Comparison of ENCODE assay signal across 9 mouse cellular contexts in the genomic region with DNA sequence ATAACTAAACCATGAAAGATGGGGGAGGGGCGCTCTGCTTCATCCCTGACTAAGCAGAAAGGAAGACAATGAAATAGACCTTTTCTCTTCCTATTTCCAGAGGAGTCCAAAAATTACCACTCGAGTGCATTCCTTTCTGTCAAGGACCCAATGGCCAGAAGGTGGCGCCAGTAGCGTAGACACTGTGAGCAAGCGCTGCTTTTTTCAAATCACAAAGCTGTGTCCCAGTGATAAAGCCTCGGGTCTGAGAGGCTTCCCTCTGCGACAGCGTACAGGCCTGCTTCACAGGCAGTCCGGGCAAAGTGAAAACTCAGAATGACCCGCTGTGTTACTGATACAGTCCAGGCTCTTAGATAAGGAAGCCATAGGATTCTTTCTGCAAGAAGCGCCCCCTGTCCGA. TPM values are rescaled to one million over a fixed set of nuclear protein-coding genes. Genes with fewer than 3 reads are reported as not detected.
A peak's percentile ranks its signal among the peaks of the same experiment; 100 is the strongest.
DNase-seq lines count a peak whose midpoint lies in the region; ATAC-seq and TF ChIP-seq lines count a peak whose summit lies in the region.
"Had no signal": no experiment of that assay in that cellular context is flagged by ENCODE, and none has a peak within 500 bp of the region (broad histone marks: within the 10 kb centered on the region; RNA-seq: fewer than 3 reads in every experiment).

No protein-coding gene starts in this region.

- TF ChIP-seq CTCF in C2C12 (IDR thresholded peaks at IDR 0.05; ENCODE audit: control insufficient read depth, insufficient read depth, insufficient read length) = peak; percentile 36
- peak; percentile 82 for TF ChIP-seq CTCF in bone marrow macrophage, adult 2 months (IDR thresholded peaks at IDR 0.05; ENCODE audit: low read depth, low read length)
- peak; percentile 70; the same call in 1 of the 2 replicates for TF ChIP-seq CTCF in embryonic fibroblast, embryonic 13.5 days (IDR thresholded peaks at IDR 0.05; ENCODE audit: borderline replicate concordance, insufficient read depth, low read length)
- peak; percentile 92 for TF ChIP-seq CTCF in stomach, postnatal 0 days (IDR thresholded peaks at IDR 0.05; ENCODE audit: low read depth)

- ATAC-seq in heart, embryonic 13.5 days (ENCODE audit: extremely low read depth, insufficient number of reproducible peaks, low FRiP score, low TSS enrichment) = no peak
- ATAC-seq in liver, embryonic 12.5 days = 0 out of 2 replicates have a peak, but pooled peaks have one; percentile 44
- 0 out of 2 replicates have a peak, but pooled peaks have one; percentile 9 for ATAC-seq in neural tube, embryonic 12.5 days (ENCODE audit: low FRiP score, low read depth)
- ATAC-seq in stomach, postnatal 0 days (ENCODE audit: low FRiP score, low TSS enrichment) = peak; percentile 39; the same call in 1 of the 2 replicates

- no peak overlapping the region for H3K4me3 ChIP-seq in C2C12 (ENCODE audit: insufficient read depth, poor library complexity, severe bottlenecking)
- no peak overlapping the region for H3K4me3 ChIP-seq in bone marrow macrophage, adult 2 months (ENCODE audit: insufficient read depth, low read length)
- H3K4me3 ChIP-seq in embryonic fibroblast, embryonic 13.5 days (ENCODE audit: insufficient read depth, low read length) = no peak overlapping the region
- H3K4me3 ChIP-seq in heart, embryonic 13.5 days = peak overlapping the region; percentile 20
- H3K4me3 ChIP-seq in liver, embryonic 12.5 days = no peak overlapping the region
- 0 out of 2 replicates have a peak overlapping the region, but pooled peaks have one; percentile 11 for H3K4me3 ChIP-seq in neural tube, embryonic 12.5 days
- H3K4me3 ChIP-seq in stomach, postnatal 0 days (ENCODE audit: low read depth, low read length) = no peak overlapping the region
- H3K4me3 ChIP-seq: erythroblast, embryonic 14.5 days had no signal

- no peaks in the 10 kb centered on the region for H3K9me3 ChIP-seq in heart, embryonic 13.5 days
- H3K9me3 ChIP-seq in liver, embryonic 12.5 days (replicated peaks) = no peaks in the 10 kb centered on the region
- H3K9me3 ChIP-seq in neural tube, embryonic 12.5 days = no peaks in the 10 kb centered on the region
- no peaks in the 10 kb centered on the region for H3K9me3 ChIP-seq in stomach, postnatal 0 days (ENCODE audit: control insufficient read depth, low read length)

- peak overlapping the region; percentile 56 for H3K9ac ChIP-seq in heart, embryonic 13.5 days
- H3K9ac ChIP-seq in liver, embryonic 12.5 days = no peak overlapping the region
- peak overlapping the region; percentile 33; the same call in 1 of the 2 replicates for H3K9ac ChIP-seq in neural tube, embryonic 12.5 days
- no peak overlapping the region for H3K9ac ChIP-seq in stomach, postnatal 0 days (ENCODE audit: low read length)

- H3K36me3 ChIP-seq in C2C12 (ENCODE audit: control insufficient read depth, insufficient read depth) = no peaks in the 10 kb centered on the region
- H3K36me3 ChIP-seq in heart, embryonic 13.5 days = no peaks in the 10 kb centered on the region
- H3K36me3 ChIP-seq in liver, embryonic 12.5 days = no peaks in the 10 kb centered on the region
- H3K36me3 ChIP-seq in neural tube, embryonic 12.5 days = no peaks in the 10 kb centered on the region
- no peaks in the 10 kb centered on the region for H3K36me3 ChIP-seq in stomach, postnatal 0 days (ENCODE audit: control insufficient read depth, insufficient read depth, low read length)

- peak; percentile 93 for DNase-seq in kidney, postnatal 10 days
- DNase-seq in stomach, postnatal 0 days (ENCODE audit: low spot score) = peak; percentile 80

- H3K27me3 ChIP-seq in C2C12 (ENCODE audit: control insufficient read depth, insufficient read depth, insufficient read length) = peaks cover 13% of the 10 kb centered on the region
- H3K27me3 ChIP-seq in heart, embryonic 13.5 days (replicated peaks) = no peaks in the 10 kb centered on the region
- H3K27me3 ChIP-seq in liver, embryonic 12.5 days (replicated peaks) = no peaks in the 10 kb centered on the region; the same call in 1 of the 2 replicates
- H3K27me3 ChIP-seq in neural tube, embryonic 12.5 days (replicated peaks) = no peaks in the 10 kb centered on the region
- H3K27me3 ChIP-seq in stomach, postnatal 0 days (ENCODE audit: control insufficient read depth, insufficient read depth, low read length) = no peaks in the 10 kb centered on the region

- WGBS in heart, embryonic 13.5 days = under 1% methylated on average over 12 of the region's 12 CpGs
- WGBS in liver, embryonic 12.5 days (ENCODE audit: insufficient replicate concordance) = 3% methylated on average over 12 of the region's 12 CpGs
- 5% methylated on average over 12 of the region's 12 CpGs for WGBS in neural tube, embryonic 12.5 days
- WGBS in stomach, postnatal 0 days = 7% methylated on average over 12 of the region's 12 CpGs

- no peak for TF ChIP-seq EP300 in stomach, postnatal 0 days (optimal IDR thresholded peaks at IDR 0.05)

- H3K4me2 ChIP-seq in heart, embryonic 13.5 days = peak overlapping the region; percentile 56
- peak overlapping the region; percentile 39 for H3K4me2 ChIP-seq in liver, embryonic 12.5 days
- peak overlapping the region; percentile 57 for H3K4me2 ChIP-seq in neural tube, embryonic 12.5 days (replicated peaks)
- H3K4me2 ChIP-seq in stomach, postnatal 0 days (replicated peaks; ENCODE audit: low read depth) = peak overlapping the region; percentile 27

- no peak overlapping the region for H3K27ac ChIP-seq in bone marrow macrophage, adult 2 months (ENCODE audit: insufficient read depth, low read depth, low read length)
- H3K27ac ChIP-seq in embryonic fibroblast, embryonic 13.5 days (ENCODE audit: insufficient read depth, low read length) = no peak overlapping the region
- no peak overlapping the region for H3K27ac ChIP-seq in heart, embryonic 13.5 days (replicated peaks)
- no peak overlapping the region for H3K27ac ChIP-seq in liver, embryonic 12.5 days
- no peak overlapping the region for H3K27ac ChIP-seq in neural tube, embryonic 12.5 days
- no peak overlapping the region for H3K27ac ChIP-seq in stomach, postnatal 0 days (replicated peaks)

- no peaks in the 10 kb centered on the region for H3K79me3 ChIP-seq in C2C12 (ENCODE audit: low read depth)

- no peak for TF ChIP-seq POLR2A in bone marrow macrophage, adult 2 months (IDR thresholded peaks at IDR 0.05; ENCODE audit: borderline replicate concordance, low read depth, low read length)
- no peak for TF ChIP-seq POLR2A in embryonic fibroblast, embryonic 13.5 days (IDR thresholded peaks at IDR 0.05; ENCODE audit: low read depth, low read length)

- no peaks in the 10 kb centered on the region for H3K79me2 ChIP-seq in C2C12 (ENCODE audit: control insufficient read depth, insufficient read depth)

- H3K4me1 ChIP-seq in bone marrow macrophage, adult 2 months (ENCODE audit: control insufficient read depth, insufficient read depth, low read length) = peaks cover 3% of the 10 kb centered on the region; the same call in 1 of the 2 replicates
- no peaks in the 10 kb centered on the region for H3K4me1 ChIP-seq in embryonic fibroblast, embryonic 13.5 days (ENCODE audit: control insufficient read depth, insufficient read depth, low read length)
- H3K4me1 ChIP-seq in heart, embryonic 13.5 days = peaks cover 29% of the 10 kb centered on the region
- 0 out of 2 replicates have a peak, but pooled peaks cover 5% of the 10 kb centered on the region for H3K4me1 ChIP-seq in liver, embryonic 12.5 days
- H3K4me1 ChIP-seq in neural tube, embryonic 12.5 days = no peaks in the 10 kb centered on the region
- no peaks in the 10 kb centered on the region for H3K4me1 ChIP-seq in stomach, postnatal 0 days (replicated peaks; ENCODE audit: control insufficient read depth, insufficient read depth)

- no peak overlapping the region for H3ac ChIP-seq in C2C12 (ENCODE audit: control insufficient read depth, insufficient read length, low read depth)

TF ChIP-seq in C2C12, 6 proteins besides CTCF, POLR2A, EP300 and RAD21:
- no peak for TF ChIP-seq MYOG (IDR thresholded peaks at IDR 0.05; ENCODE audit: control insufficient read depth, extremely low read depth, insufficient read length)
- TF ChIP-seq USF1 (IDR thresholded peaks at IDR 0.05; ENCODE audit: low read depth) = no peak
- TF ChIP-seq MYOD1 (IDR thresholded peaks at IDR 0.05; ENCODE audit: control insufficient read depth, insufficient read length, low read depth) = no peak
- no peak for TF ChIP-seq CEBPB (IDR thresholded peaks at IDR 0.05; ENCODE audit: low read depth)
- no peak for TF ChIP-seq FOSL1 (IDR thresholded peaks at IDR 0.05; ENCODE audit: insufficient read depth, low read length, poor library complexity, severe bottlenecking)
- TF ChIP-seq MAX (IDR thresholded peaks at IDR 0.05) = no peak

RNA-seq across cellular contexts. Expression of gene Elf5, which starts 28.2 kb away (rescaled TPM):
- 0.01 TPM for polyA plus RNA-seq in C2C12 (2012; fragmentation: generic; extraction: Trizol)
- not detected in 2 replicates for polyA plus RNA-seq in bone marrow macrophage, adult 2 months (2012; ENCODE audit: insufficient read depth, insufficient read length, missing spikeins)
- not detected in 2 replicates for polyA plus RNA-seq in embryonic fibroblast, embryonic 13.5 days (2011; ENCODE audit: insufficient read length, low read depth, missing spikeins)
- polyA plus RNA-seq in heart, embryonic 13.5 days (2015; fragmentation: Nextera tagmentation; extraction: Ambion mirVana) = 0.17 TPM in 1 of 2 replicates, not detected in the other
- 0.06 TPM in 1 of 2 replicates, not detected in the other for polyA plus RNA-seq in liver, embryonic 12.5 days (2016; fragmentation: Nextera tagmentation; extraction: Ambion mirVana)
- polyA plus RNA-seq in neural tube, embryonic 12.5 days (2016; fragmentation: Nextera tagmentation; extraction: Ambion mirVana) = not detected in 2 replicates
- 14.2 and 14.4 TPM in 2 replicates for polyA plus RNA-seq in stomach, postnatal 0 days (2015; fragmentation: Nextera tagmentation; extraction: Ambion mirVana)
- polyA plus RNA-seq: erythroblast, embryonic 14.5 days had no signal

RNA-seq across cellular contexts. Expression of gene Cat, which starts 45.2 kb away (rescaled TPM):
- 14.5 TPM for polyA plus RNA-seq in C2C12 (2012; fragmentation: generic; extraction: Trizol)
- polyA plus RNA-seq in bone marrow macrophage, adult 2 months (2012; ENCODE audit: insufficient read depth, insufficient read length, missing spikeins) = 577 and 608 TPM in 2 replicates
- polyA plus RNA-seq in embryonic fibroblast, embryonic 13.5 days (2011; ENCODE audit: insufficient read length, low read depth, missing spikeins) = 60.3 and 64.9 TPM in 2 replicates
- 71.3 and 81.0 TPM in 2 replicates for polyA plus RNA-seq in heart, embryonic 13.5 days (2015; fragmentation: Nextera tagmentation; extraction: Ambion mirVana)
- polyA plus RNA-seq in liver, embryonic 12.5 days (2016; fragmentation: Nextera tagmentation; extraction: Ambion mirVana) = 127 and 138 TPM in 2 replicates
- polyA plus RNA-seq in neural tube, embryonic 12.5 days (2016; fragmentation: Nextera tagmentation; extraction: Ambion mirVana) = 80.8 and 97.1 TPM in 2 replicates
- 42.2 and 54.1 TPM in 2 replicates for polyA plus RNA-seq in stomach, postnatal 0 days (2015; fragmentation: Nextera tagmentation; extraction: Ambion mirVana)

Comparison
In these comparisons a context has a peak if more than half of its experiments do, and no peak if none do; other contexts are left out.
1. H3K4me3 ChIP-seq: peak in heart, embryonic 13.5 days (single experiment) and neural tube, embryonic 12.5 days (single experiment); none in C2C12 (single experiment), bone marrow macrophage, adult 2 months (single experiment), embryonic fibroblast, embryonic 13.5 days (single experiment), liver, embryonic 12.5 days (single experiment) and stomach, postnatal 0 days (single experiment).
2. CTCF ChIP-seq: peak in every context shown above with its lines; median percentile 92 in stomach, postnatal 0 days; 82 in bone marrow macrophage, adult 2 months; 70 in embryonic fibroblast, embryonic 13.5 days; 36 in C2C12.
3. H3K9ac ChIP-seq: peak in heart, embryonic 13.5 days (single experiment) and neural tube, embryonic 12.5 days (single experiment); none in liver, embryonic 12.5 days (single experiment) and stomach, postnatal 0 days (single experiment).
4. Peak in every context shown above with its lines, with median percentiles within 50 percentile points of each other: H3K4me2 ChIP-seq.